Mouse (Mus musculus) cerebellum, adult 9-10 months (tissue): ENCODE results near the gene Ablim1.
A peak's percentile ranks its signal among the peaks of the same experiment; 100 is the strongest.

Experiments
- DNase-seq: peaks from one replicate; pipeline ENCODE4 v3.0.0; 2022

Ablim1 gene

DNA sequence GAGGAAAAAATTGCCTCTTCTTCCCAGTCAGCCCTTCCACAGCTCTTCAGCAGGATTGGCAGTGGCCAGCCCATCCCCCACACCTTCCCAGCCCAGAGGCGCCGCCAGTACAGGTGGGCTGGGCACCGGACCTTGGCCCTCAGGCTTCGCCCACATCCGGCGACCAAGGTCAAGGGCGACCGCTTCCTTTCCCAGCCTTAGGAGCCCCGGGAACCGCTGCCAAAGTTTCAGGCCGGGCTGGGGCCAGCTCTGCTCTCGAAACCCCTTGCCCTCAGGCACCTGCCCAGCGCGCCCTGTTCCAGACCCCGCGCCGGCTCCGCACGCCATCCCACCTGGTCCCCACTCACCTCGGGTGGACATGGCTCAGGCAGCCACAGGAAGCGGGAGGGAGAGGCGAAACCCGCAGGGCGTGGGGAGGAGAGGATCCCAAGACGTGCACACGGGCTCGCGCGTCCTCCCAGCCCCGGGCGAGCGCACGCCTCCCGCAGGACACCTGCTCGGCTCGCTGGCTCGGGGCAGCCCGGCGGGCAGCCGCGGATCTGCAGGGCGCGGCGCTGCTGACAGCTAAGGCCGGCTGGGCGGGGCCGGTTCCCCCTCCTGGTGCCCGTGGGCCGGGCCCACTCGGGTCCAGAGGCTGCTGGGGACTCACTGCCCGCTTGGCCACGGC, at the start of gene Ablim1:
Gene Ablim1, minus strand, starts transcription at position 574 of the 667 bp plus-strand sequence.
- peak; percentile 78 for DNase-seq

DNA sequence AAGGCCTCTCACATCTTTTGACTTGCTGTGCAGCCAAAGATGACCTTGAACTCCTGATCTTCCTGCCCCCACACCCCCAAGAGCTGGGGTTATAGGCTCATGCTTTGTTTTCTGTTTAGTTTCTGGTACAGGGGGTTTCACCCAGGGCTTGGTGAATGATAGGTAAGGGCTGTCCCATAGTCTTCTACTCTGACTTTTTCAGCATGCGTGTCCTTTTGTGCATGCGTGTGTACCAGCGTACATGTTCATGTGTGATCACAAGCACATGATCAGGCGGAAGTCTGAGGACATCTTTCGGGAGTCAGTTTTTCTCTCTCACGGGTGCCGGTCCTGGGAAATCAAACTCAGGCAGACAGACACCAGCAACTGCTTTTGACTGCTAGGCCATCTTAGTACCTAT, 48.8 kb upstream of the Ablim1 start:
- DNase-seq: peak; percentile 40

DNA sequence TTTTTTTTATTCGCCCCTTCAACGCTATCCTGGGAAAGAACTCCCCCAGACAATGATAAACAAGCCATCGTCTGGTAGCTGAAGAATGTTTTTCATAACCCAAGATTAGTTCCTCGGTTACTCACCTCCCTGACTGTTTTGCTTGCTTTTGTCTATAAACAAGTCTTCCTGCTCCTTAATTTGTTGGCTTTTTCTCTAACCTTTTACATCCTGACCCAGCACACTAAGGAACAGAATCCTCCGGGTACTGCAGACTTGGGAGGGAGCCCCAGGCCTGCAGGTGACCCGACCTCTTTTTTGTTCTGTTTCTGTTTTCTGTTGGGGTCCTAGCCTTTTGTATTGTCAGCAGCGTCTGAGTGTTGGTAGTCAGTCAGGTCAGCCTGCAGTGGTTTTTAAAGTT, 48.4 kb upstream of the Ablim1 start:
- no peak for DNase-seq

DNA sequence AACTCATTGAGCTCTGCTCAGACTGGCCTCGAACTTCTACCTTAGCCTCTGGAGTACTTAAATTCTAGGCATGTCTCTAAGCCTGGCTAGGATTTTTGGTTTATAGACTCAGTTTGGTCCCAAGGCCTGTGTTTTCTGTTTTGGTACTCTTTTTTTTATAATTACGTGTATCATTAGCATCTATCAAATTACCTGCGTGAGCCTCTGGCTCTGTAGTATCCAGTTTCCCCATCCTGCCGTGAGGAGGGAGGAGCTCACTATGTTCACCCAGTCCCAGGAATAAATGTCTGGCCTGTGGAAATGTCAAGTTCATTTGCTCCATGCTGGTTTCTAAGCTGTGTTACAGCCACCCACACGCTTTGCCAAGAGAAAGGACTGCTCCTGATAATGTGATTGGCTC, 47.9 kb upstream of the Ablim1 start:
- DNase-seq: peak; percentile 57

DNA sequence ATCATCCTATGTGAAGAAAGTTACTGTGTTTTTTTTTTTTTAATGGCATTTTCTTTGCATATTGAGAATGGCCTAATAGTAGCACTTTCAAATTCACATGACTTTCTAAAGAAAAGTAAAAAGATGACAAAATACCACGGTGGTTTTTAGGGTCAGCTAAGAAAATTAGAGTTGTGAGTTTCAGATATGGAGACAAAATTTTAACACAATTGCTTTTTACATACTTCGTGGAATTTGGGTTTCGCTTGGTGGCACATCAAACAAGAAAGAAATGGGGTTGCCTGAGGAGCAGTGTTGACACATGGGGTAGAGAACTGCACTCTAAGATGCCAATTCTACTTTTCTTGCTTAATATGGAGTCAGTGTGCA, 47.2 kb upstream of the Ablim1 start:
- peak; percentile 49 for DNase-seq

DNA sequence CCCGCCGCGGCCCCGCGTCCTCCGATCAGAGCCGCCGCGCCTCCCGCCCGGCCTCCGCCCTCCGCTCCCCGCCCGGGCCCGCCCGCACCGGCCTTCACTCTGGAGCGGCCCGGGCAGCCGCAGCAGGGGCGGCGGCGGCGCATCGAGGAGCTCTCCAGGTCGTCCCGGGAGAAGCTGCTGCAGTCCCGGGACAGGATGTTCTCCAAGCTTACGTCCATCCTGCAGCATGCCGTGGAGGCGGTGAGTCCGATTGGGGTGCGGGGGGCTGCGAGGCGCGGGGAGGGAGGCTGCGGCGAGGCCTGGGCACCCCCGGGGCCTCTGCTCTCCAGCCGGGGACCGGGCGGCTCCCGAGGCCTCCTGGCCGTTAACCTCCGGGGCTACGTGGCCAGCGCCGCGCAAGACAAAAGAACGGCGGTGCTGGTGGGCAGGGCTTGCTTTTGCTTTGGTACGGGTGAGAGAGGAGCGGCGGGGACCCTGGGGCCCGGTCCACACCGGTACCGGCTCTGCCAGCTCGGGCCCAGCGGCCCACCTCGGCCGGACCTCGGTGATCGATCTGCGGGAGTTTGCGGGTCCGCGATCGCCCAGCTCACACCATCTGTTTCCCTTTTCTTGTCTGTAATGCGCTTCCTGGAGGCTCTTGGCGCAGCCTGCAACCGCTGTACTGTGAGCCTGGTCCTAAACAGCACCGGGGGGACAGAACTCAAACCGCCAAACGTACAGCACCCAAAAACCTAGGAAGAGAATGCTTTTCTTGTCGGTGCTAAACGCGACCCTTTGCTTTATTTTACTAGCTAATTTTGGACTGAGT, 46.6 kb upstream of the Ablim1 start:
- peak; percentile 73 for DNase-seq

DNA sequence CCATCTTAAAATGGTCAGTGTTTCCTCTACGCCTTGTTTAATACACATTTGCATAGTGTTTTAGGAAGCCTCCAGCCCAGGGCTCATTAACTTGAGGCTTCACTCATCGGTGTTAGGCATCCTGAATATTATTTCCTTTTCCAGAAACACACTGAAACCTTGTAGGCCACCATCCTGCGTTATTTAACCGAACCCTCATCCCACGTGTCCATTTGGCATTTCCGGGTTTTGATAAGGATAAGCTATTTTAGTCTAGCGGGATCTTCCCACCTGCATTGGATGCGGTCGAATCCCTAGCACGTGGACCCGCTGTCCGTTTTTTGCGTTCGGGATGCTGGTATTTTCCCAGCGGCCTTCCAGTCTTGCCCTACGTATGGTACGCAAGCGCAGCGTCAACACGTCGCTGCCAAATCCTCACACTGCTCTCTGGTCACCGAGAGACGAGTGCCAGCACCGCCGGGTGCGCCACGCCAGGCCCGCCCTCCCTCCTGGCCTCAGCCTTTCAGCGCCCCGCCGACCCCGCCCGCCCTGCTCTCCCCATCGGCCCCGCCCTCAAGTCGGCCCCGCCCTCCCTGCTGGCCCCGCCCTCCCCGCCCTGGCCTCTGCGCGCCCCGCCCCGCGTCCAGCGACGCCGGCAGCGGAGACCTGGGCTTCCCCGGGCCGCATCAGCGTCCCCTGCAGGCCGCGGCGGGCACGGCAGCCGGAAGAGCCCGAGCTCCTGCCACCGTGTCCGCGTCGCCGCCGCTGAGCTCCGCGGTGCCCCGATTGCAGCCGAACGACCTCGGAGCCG, 45.8 kb upstream of the Ablim1 start, which contains the start of gene Fam160b1:
Gene Fam160b1, plus strand, starts transcription at position 340 of the 790 bp plus-strand sequence.
- peak; percentile 97 for DNase-seq

DNA sequence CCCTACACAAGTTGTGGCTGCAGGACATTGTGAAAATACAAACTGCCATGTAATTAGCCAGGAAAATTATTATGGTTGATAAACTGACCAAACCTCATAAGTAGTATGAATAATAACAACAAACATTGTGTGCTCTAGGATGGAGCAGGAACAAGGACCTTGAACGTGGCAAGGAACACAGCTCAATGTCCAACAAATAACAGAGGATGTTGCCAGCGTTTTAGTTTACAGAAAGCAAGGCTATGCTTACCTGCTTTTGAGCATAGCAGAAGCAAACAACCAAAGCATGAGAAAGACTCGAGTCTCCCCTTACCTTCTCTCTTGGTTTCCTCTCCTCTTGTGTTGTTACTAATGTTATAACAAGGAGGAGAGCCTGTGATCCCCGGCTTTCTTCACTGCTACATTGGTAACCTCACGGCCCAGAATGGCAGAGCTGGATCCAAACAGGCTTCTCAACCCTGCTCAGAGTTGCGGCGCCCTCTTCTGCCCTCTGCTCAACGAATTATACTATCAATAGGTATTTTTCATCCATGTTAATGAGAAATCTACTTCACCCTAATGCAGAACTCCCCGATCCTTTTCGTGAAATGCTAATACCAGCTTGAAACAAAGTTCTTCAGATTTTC, 45.1 kb upstream of the Ablim1 start:
- no peak for DNase-seq

DNA sequence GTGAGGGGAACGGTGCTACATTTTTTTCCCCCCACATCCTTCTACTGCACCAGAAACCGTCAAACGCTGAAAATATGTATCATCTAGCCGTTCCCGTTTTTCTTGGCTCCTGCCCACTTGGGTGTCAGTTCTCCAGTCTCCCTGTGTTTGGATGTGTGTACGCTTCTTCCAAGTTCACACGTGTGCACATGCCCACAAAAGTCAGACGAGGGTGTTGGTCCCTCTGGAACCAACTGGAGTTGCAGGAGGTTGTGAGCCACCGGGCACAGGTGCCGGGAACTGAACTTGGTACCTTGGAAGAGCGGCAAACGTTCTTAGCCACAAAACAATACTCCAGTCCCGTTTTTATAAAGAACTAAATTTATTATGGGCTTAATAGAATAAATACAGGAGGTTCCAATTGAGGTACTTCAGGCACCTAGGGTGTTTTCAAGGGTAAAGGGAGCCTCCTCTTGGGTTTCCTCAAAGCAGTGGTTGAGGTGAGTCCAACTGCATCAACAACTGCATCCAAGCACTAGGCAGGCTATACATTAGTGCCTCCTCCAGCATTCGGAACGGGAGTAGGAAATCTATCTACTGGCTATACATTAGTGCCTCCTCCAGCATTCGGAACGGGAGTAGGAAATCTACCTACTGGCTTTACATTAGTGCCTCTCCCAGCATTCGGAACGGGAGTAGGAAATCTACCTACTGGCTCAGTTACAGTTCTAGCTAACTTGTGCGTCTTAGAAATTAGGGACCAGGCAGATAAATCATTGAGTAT, 44.3 kb upstream of the Ablim1 start:
- DNase-seq: peak; percentile 57

DNA sequence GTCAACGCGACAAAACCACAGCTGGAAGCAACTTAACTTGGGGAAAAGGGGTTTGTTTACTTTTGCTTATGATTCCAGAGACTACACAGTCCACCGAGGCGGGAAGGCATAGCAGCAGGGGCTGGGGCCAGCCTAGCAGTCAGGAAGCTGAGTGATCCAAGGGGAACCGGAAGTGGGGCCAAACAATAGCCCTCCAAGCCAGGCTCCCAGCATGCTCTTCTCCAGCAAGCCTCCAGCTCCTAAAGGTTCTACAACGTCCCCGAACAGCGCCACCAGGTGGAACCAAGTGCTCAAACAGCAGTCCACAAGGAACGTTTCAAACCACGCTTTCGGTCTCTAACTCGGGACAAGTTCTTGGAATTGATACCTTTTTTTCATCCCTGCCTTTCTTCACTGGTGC, 43.6 kb upstream of the Ablim1 start:
- DNase-seq: peak; percentile 61

DNA sequence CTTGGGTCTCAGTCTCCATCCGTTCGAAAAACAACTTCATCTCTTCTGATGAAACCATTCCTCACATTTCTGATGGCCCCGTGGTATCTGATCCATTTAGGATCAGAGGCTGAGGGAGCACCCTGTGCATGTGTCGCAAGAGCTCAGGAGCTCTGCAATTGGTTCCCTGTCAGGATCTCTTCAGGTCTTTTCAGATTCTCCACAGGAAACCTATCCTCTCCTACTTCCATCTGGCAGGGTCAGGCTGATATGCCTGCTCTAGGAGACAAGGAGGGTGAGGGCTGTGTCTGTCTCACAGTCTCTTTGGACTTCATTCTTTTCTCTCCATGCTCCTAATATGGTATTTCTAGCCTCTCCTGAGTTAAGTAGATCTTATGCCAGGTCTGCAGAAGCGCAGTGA, 43.1 kb upstream of the Ablim1 start:
- no peak for DNase-seq

DNA sequence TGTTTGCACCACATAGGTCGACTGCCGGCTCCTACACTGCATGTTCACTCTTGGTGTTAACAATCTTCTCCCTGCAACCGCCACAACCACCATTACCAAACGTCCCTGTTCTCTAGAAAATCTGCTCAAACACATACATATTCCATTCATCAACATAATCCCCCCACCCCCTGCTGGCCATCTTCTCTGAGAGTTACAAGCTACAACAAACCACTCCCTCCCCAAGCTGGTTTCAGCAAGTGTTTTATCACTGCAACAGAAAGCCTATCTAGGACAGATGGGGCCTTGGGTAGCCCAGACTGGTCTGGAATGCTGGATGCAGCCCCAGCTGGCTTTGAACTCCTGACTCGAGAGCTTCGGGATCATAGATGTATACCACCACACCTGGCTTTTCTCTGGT, 42.5 kb upstream of the Ablim1 start:
- DNase-seq: no peak

DNA sequence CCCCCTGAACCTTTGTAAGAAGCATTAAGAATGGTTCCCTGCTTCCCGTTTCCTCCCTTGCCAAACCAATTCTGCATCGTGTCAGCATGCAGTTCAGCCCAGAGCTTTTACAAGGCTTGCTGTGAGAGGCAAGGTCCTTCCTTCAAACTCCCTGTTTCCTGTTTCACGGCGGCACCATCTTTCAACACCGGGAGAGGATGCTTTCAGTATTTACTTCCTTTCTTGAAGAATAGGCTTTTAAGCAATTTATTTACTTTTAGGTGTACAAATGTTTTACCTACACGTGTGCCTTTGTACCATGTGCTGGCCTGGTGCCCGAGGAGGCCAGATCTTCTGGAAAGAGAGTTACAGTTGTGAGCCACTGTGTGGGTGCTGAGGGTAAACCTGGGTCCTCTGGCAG, 41.6 kb upstream of the Ablim1 start:
- DNase-seq: no peak

DNA sequence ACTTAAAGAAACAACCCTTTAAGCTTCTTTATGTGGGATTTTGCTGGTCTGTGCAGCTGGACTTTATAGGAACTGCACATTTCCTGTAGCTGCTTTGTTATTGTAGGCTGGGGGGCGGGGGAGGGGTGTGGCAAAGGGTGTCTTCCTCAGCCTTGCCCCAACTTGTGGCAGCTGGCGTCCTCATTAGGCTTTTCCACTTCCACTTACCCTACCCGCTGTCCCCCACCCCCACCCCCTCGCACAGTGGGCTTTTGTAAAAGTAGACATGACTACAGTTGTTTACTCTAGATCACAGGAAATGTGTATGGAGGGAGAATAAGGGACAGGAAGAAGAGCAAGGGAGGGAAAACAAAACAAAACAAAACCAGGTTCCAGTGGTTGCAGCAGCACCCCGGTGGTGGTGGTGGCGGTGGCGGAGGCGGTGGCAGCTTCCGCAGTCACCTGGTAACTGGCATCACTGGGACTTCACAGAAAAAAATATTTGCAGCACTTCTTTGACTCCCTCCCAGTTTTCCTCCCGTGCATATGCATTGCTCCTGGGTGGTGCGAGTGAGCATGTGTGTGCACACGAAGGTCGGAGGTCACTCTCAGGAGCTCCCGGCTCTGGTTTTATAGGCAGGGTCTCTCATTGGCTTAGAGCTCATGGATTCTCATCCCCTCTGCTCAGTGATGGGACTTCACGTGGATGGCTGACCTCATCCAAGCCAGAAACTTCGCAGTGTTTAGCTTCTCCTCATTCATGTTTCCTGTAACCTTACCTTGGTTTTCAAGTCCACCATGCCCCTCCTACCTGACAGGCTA, 40.9 kb upstream of the Ablim1 start:
- no peak for DNase-seq

DNA sequence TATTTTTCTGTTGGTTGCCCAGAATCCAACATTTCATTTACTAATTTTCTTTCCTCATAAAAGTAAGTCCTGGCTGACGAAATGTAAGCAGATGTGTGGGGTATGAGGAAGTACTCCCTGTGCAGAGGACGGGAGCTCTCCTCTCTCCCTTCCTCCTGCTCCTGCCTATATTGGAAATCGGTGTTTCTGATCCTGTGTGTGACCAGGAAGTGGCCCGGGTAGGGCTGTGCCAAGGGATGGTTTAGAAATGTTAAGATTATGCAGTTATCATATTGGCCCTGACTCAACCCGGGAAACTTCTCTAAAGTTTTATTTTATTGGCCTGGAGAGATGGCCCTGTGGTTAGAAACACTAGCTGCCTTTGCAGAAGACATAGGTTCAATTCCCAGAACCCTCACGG, 40.0 kb upstream of the Ablim1 start:
- DNase-seq: no peak

DNA sequence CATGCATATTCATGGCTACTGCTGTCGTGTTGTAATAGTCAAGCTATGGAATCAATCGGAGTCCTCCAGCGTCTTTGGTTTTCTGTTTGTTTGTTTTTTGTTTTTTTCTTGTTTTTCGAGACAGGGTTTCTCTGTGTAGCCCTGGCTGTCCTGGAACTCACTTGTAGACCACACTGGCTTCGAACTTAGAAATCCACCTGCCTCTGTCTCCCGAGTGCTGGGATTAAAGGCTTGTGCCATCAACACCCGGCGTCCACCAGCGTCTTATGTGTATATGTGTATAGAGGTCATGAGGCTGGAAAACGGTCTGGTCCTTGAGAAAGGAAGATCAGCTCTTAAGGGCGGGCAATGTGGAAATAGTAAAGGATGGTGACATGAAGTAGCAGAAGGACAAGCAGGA, 39.3 kb upstream of the Ablim1 start:
- no peak for DNase-seq

DNA sequence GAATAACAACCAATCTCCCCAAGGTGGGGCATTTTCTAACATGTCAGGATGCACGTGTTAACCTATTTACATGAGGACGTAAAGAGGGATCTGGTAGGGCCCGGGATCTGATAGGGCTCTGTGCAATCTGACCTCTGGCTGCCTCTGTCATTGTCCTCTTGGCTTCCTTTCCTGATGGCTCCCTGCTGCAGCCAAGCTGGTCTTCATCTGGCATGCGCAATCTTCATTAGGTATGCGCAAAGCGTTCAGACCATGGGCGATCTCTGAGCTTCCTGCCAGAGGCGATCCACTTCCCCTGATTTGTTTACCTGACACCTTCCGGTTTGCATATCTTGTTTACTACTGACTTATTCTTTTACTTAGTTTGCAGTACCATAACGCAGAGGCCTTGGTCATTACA, 38.5 kb upstream of the Ablim1 start:
- DNase-seq: no peak

DNA sequence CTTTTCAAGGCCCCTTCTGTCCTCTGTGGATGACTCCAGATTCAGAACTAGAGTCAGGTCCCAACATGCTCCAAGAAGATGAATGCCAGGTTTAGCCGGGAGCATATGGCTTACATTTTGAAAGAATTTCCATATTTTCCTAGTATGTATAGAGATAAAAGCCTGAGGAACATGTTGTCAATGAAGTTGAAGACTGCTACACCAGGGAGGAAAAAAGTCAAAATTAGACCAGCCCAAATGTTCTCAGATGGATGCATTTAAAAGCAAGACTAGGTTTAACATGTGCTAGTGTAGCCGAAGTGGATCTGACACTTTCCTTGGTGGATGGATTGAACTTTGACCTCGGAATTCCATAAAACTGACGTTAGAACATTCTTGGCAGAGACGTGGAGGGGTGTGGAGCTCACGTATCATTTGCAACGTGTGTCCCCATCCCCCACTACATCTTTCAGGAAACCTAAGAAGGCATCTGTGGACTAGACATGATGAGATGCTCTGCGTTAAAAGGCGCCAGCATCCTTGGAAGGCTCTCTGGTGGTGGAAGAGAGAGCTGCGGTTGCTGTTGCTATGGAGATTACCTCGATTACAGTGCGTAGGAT, 37.7 kb upstream of the Ablim1 start:
- DNase-seq: no peak

DNA sequence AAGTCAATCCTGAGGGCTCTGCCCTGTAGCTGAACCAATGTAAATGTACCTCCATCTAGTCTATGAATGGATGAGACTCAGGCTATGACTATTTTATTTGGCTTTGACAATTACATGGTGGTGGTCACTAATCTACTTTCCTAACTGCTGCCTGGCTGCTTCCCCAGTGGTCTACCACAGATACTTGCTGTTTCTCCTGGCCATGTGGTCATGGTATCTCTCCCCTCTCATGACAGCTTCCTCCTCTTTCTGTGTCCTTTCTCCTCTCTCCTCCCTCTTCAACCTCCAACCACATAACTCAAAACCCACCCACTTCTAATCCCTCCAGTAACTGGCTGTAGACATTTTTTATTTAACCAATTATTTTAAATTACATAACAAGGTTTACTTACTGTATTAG, 34.4 kb upstream of the Ablim1 start:
- DNase-seq: no peak

DNA sequence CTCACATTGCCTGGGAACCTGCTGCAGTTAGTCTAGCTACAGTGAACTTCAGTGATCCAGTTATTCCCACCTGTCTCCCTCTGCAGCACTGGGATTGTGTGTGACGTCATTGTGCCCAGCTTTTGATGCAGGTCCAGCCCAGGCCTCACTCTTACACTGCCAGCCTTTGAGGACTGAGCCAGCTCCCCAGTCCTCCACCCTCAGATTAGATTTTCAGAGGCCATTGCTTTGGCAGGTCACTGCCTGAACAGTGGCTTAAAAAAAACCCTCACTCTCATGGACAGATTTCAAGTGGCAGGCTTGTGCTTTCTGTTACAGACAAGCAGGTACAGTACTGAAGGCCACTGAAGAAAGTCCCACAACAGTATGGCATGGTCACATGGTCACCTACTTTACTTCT, 30.0 kb upstream of the Ablim1 start:
- DNase-seq: no peak

DNA sequence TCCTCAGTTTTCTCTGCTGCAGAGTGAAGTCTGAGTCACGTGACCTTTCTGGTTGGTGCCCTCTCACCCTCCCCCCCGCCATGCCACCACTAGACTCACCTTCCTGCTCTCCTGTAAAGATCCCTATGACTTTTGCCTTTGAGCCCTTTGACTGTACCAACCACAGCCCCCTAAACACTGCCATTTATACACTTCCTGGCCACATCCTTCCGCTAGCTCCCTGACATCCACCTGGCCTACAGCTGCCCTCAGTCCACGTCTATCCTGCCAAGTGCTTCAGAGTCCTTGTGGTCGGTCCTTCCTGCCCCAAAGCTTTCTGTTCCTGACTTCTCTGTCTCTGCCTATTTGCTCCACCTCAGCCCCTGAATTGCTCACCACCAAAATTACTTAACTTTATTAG, 29.1 kb upstream of the Ablim1 start:
- DNase-seq: no peak
